Mouse (Mus musculus) duodenum, adult 2 months (tissue): Measurements from ENCODE around the gene Ccr5. TPM values are rescaled to one million over a fixed set of nuclear protein-coding genes. Genes with fewer than 3 reads are reported as not detected.

Source experiments
- polyA plus RNA-seq: library from polyadenylated mRNA; depleted of rRNA; stranded (reverse); fragments of >200 nt; gene quantifications from 2 replicates; pipeline ENCODE4 v1.2.3, GENCODE M21; 2012; ENCODE audit warnings: low replicate concordance; rRNA removed

The Ccr5 gene
- 0.13 and 0.16 TPM in 2 replicates for polyA plus RNA-seq

DNA sequence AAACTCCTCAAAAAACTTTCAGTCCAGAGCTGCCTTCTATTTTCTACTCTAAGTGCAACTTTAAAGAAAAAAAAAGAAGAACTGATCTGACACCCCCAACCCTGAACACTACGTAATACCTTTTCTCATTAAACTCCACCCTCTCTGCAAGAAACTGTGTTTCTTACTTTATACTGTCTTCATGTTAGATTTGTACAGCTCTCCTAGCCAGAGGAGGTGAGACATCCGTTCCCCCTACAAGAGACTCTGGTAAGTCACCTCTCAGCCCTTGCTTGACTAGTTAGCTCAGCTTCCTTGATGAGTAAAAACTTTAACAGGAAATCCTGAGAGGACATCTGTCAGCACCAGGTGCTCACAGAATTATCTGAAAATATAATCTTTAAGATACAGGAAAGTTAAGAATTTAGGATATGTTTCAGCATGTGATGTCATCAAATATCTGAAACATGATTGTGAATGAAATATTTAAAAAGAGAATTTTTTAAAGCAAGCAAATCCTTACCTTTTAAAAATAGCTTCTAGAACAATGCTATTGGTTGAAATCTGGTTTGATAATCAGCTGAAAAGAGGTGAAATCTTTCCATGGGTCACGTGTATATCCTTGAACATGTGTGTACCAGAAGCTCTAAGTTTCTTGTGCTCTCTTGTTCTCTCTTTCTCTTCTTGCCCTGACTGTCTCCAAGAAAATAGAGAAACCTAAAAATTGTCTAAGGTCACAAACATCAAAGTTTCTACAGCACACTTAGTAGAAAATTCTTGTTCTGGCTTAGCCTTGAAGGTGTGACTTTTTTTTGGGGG lies at the start of gene Ccr5:
Ccr5 (plus strand) TSS at position 157 of the 798 bp plus-strand sequence.

DNA sequence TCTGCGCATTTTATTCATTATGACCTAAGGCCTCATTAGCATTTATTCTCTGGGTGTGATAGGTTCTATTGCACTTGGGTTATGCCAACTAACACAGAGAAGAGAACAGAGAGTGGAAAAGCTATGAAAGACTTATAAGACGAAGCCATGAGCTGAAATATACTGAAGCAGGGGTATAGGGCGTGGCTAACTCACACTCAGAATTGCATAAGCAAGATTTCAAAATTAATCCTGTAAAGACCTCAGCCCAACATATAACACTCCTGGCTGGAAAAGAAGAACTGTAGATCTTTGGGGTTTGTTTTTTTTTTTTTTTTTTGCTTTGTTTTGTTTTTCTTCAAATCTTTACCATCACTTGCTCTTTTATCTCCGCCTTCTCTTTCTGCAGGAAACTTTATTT lies 19.6 kb upstream of the Ccr5 start, which contains the start of gene Ccr2:
Ccr2 (plus strand) TSS at position 228 of the 400 bp plus-strand sequence.

Other genes with a start within 250 kb of the Ccr5 start
- gene Ccr1, start 152.9 kb upstream of the Ccr5 start, polyA plus RNA-seq, result 0.81 and 1.5 TPM in 2 replicates
- gene Ccr1l1, start 143.1 kb upstream of the Ccr5 start, polyA plus RNA-seq, result 0.11 and 0.18 TPM in 2 replicates
- gene Ccr3, start 99.6 kb upstream of the Ccr5 start, polyA plus RNA-seq, result 0.15 and 0.19 TPM in 2 replicates
- gene Ccr2, start 19.6 kb upstream of the Ccr5 start, polyA plus RNA-seq, result 0.07 and 0.09 TPM in 2 replicates
- 0.84 and 0.98 TPM in 2 replicates for gene 2010315B03Rik, start 191.2 kb downstream of the Ccr5 start, polyA plus RNA-seq